Mouse (Mus musculus) liver, adult 2 months (tissue): ENCODE data around the gene Arhgap22.

Experiments used
- CTCF ChIP-seq: fragments of 200-500 bp; IDR thresholded peaks from 2 replicates; pipeline ENCODE4 v1.5.1; 2011; ENCODE audit warnings: low read depth, low read length, control low read depth
- POLR2A ChIP-seq: fragments of 200-500 bp; IDR thresholded peaks from 2 replicates; pipeline ENCODE4 v1.6.1; 2011; ENCODE audit warnings: low read length, control low read depth; ENCODE audit not compliant: insufficient read depth; ENCODE audit errors: extremely low read depth

DNA sequence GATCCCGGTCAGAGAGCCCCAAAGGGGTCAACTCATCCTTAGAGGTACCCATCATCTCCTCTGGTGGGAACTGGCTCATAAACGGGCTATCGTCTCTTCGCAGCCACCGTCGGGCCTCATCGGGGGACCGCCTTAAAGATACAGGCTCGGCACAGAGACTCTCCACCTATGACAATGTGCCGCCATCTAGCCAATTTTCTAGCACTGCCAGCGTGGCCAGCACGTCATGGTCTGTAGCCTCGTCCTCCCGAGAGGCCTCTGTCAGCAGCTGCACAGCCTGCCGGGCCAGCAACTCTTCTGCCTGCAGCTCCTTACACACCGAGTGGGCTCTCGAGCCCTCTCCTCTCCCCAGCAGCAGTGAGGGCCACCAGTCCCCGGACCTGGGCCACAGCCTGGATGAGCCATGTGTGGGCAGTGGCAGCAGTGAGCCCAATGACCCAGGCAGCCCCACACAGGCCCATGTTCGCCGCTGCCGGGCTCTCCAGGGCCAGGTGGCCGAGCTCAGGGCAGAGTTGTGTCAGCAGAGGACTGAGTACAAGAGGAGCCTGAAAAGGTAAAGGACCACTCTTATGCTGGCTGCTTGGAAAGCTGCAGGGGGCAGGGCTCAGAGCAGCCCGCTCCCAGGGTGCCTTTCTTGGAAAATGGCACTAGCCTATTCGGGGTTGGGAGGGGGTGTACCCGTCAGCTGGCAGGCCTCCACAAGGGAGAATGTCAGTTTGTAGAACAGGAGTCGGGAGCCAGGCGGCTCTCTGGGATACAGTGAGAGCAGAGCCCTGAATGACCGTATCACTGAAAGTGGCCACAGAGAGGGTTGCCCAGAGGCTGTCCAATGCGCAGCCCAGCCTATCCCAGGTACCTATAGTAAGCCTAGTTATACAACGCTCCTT, 153.3 kb downstream of the Arhgap22 start:
- no peak for TF ChIP-seq CTCF
- no peak for TF ChIP-seq POLR2A
